Mouse (Mus musculus): ENCODE results near the gene Rgs2. TPM values are rescaled to one million over a fixed set of nuclear protein-coding genes. Genes with fewer than 3 reads are reported as not detected.

Rgs2 gene
- polyA plus RNA-seq, 1 experiment from 2014 or later, result 85.8 TPM

DNA sequence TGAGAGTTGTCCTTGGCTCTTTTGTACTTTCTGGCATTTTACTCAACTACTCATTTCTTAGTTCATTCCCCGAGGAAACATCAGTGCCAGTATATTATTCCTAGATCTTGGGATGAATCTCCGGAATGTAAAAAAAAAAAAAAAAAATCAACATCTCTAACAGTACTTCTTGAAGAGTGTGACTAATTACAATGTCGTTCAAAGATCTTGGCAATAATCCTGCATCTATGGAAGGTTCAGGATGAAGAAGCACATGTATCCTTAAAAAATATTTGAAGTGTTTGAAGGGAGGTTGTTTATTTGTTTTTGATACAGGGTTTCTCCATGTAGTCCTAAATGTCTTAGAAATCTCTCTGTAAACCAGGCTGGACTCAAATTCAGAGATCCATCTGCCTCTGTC lies 41.7 kb downstream of the Rgs2 start:
- no peak for ATAC-seq (ENCODE audit: insufficient read depth, low FRiP score)

DNA sequence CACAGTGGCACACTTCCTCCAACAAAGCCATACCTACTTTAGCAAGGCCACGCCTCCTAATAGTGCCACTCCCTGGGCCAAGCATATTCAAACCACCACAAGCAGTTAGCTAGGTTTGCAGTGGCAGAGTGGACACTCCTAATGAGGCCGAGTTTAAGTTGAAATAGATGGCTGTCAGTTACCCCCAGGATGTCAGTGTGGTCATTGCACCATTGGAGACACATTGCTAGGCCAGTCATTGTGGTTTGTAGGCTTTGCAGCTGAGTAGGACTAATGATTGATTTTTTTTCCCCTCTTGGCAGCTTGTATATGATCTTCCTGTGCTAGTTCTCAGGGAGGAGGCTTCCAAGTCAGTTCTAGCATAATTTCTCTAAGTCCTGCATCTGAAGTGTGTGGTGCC lies 43.6 kb downstream of the Rgs2 start:
- 85% methylated on average over 2 of the region's 2 CpGs for WGBS
- no peaks in the 10 kb centered on the region for H3K4me1 ChIP-seq (ENCODE audit: control insufficient read depth, insufficient read depth, low read length)
- no peaks in the 10 kb centered on the region for H3K27me3 ChIP-seq (ENCODE audit: control insufficient read depth, insufficient read depth, low read length)
- no peak overlapping the region for H3K4me3 ChIP-seq (replicated peaks; ENCODE audit: low read length)
- H3K4me2 ChIP-seq (ENCODE audit: low read depth, low read length), result no peak overlapping the region
- H3K9me3 ChIP-seq (replicated peaks; ENCODE audit: control insufficient read depth, low read length), result no peaks in the 10 kb centered on the region
- H3K27ac ChIP-seq (ENCODE audit: low read length), result no peak overlapping the region
- H3K36me3 ChIP-seq (ENCODE audit: control insufficient read depth, insufficient read depth, low read length), result no peaks in the 10 kb centered on the region
- H3K9ac ChIP-seq (ENCODE audit: low read length), result no peak overlapping the region
- ATAC-seq (ENCODE audit: insufficient read depth, low FRiP score), result no peak

More for the DNA sequence above, 41.7 kb downstream of the Rgs2 start:
- H3K4me3 ChIP-seq (replicated peaks; ENCODE audit: low read length), result no peak overlapping the region
- H3K9ac ChIP-seq (ENCODE audit: low read length), result no peak overlapping the region
- 78% methylated on average over 3 of the region's 3 CpGs for WGBS
- H3K36me3 ChIP-seq (ENCODE audit: control insufficient read depth, insufficient read depth, low read length), result no peaks in the 10 kb centered on the region
- H3K27ac ChIP-seq (ENCODE audit: low read length), result no peak overlapping the region
- H3K27me3 ChIP-seq (ENCODE audit: control insufficient read depth, insufficient read depth, low read length), result no peaks in the 10 kb centered on the region
- H3K4me1 ChIP-seq (ENCODE audit: control insufficient read depth, insufficient read depth, low read length), result no peaks in the 10 kb centered on the region
- no peaks in the 10 kb centered on the region for H3K9me3 ChIP-seq (replicated peaks; ENCODE audit: control insufficient read depth, low read length)
- no peak overlapping the region for H3K4me2 ChIP-seq (ENCODE audit: low read depth, low read length)

DNA sequence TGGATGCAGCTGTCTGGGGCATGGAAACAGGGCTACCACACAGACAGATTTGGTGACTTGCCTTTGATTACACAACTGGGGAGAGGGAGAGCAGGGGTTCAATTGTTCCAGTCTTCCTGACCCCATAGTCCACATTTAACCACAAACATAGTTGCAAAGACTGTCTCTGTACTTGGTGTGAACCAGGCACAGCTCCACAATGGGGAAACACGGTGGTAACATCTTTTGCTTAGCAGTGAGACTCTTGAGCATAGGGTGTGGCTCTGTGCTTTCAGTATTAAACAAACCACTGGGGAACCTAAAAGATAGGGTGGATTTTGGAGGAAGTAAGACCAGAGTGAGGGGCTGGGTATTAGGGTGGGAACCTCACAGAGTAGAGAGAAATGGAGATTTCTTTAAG lies 47.9 kb downstream of the Rgs2 start:
- H3K4me3 ChIP-seq (replicated peaks; ENCODE audit: low read length), result no peak overlapping the region
- no peak overlapping the region for H3K4me2 ChIP-seq (ENCODE audit: low read depth, low read length)
- H3K9me3 ChIP-seq (replicated peaks; ENCODE audit: control insufficient read depth, low read length), result no peaks in the 10 kb centered on the region
- no peak overlapping the region for H3K9ac ChIP-seq (ENCODE audit: low read length)
- H3K27me3 ChIP-seq (ENCODE audit: control insufficient read depth, insufficient read depth, low read length), result no peaks in the 10 kb centered on the region
- WGBS, result 59% methylated on average over 1 of the region's 1 CpGs
- ATAC-seq (ENCODE audit: insufficient read depth, low FRiP score), result no peak
- no peaks in the 10 kb centered on the region for H3K4me1 ChIP-seq (ENCODE audit: control insufficient read depth, insufficient read depth, low read length)
- H3K36me3 ChIP-seq (ENCODE audit: control insufficient read depth, insufficient read depth, low read length), result no peaks in the 10 kb centered on the region
- H3K27ac ChIP-seq (ENCODE audit: low read length), result no peak overlapping the region

DNA sequence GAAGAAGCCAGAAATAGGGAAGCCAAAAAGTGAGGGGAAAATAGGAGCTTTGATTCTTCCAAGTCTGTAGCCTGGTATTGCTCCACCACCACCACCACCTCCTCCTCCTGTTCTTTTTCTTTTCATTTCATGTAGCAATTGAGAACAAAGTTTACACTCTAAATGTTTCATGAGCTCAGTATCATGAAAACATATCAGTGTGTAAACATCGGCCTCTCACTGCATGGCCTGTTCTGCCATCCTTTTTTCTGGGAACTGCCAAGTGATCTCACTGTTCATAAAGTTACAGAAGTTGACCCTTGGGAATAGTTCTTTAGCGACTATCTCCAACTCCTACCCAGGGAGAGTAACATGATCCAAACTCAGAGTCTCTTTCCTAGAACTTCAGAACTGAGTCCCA lies 51.1 kb downstream of the Rgs2 start:
- WGBS, result 55% methylated on average over 2 of the region's 2 CpGs

More for the DNA sequence above, 51.1 kb downstream of the Rgs2 start:
- Histone ChIP-seq H3K9ac (ENCODE audit: low read length) (no peak overlapping the region), H3K27ac (ENCODE audit: low read length) (no peak overlapping the region), H3K4me2 (ENCODE audit: low read depth, low read length) (no peak overlapping the region), H3K4me3 (replicated peaks; ENCODE audit: low read length) (no peak overlapping the region), H3K9me3 (replicated peaks; ENCODE audit: control insufficient read depth, low read length) (no peaks in the 10 kb centered on the region), H3K4me1 (ENCODE audit: control insufficient read depth, insufficient read depth, low read length) (no peaks in the 10 kb centered on the region), H3K27me3 (ENCODE audit: control insufficient read depth, insufficient read depth, low read length) (no peaks in the 10 kb centered on the region), H3K36me3 (ENCODE audit: control insufficient read depth, insufficient read depth, low read length) (no peaks in the 10 kb centered on the region)
- ATAC-seq (ENCODE audit: insufficient read depth, low FRiP score), result no peak

Other genes starting within 250 kb of the Rgs2 start
- gene Trove2, start 227.1 kb downstream of the Rgs2 start, polyA plus RNA-seq (2015; fragmentation: Nextera tagmentation; extraction: Ambion mirVana), result 16.2 and 17.5 TPM in 2 replicates
- gene Uchl5, start 226.9 kb downstream of the Rgs2 start, polyA plus RNA-seq (2015; fragmentation: Nextera tagmentation; extraction: Ambion mirVana), result 101 and 105 TPM in 2 replicates
- gene Rgs13, start 173.2 kb upstream of the Rgs2 start, polyA plus RNA-seq (2015; fragmentation: Nextera tagmentation; extraction: Ambion mirVana), result 0.12 TPM in 1 of 2 replicates, not detected in the other
- gene Rgs1, start 245.1 kb upstream of the Rgs2 start, polyA plus RNA-seq (2015; fragmentation: Nextera tagmentation; extraction: Ambion mirVana), result 0.13 and 0.22 TPM in 2 replicates

All from stomach, embryonic 16.5 days (tissue).